Mouse (Mus musculus) adrenal gland, postnatal 10 days (tissue): ENCODE data around the gene Gm3880. TPM values are rescaled to one million over a fixed set of nuclear protein-coding genes. Genes with fewer than 3 reads are reported as not detected.
"Not testable (repeated sequence)": the region's sequence is repeated elsewhere in the genome, so short reads cannot be mapped to it uniquely, and the experiment has no call there.

ENCODE experiments used
- DNase-seq: peaks from one replicate; pipeline ENCODE4 v3.0.0; 2021; ENCODE audit warnings: mixed read lengths
- long read RNA-seq, 2 experiments: library from polyadenylated mRNA; stranded (forward); transcript quantifications; one replicate each; pipeline ENCODE4 v2.0.0; 2021
- total RNA-seq, 2 experiments: library from RNA; stranded (reverse); gene quantifications; 2 replicates each; pipeline ENCODE4 v1.2.3; 2021

Gm3880 gene
- not detected for total RNA-seq
- long read RNA-seq, experiment 1 = 0 reads
- long read RNA-seq, experiment 2 = 0 reads

GRCm38 (mm10) chrX:102686872-102687271 lies at the start of gene Gm3880:
TSS of gene Gm3880 (minus strand) at chrX:102686972.
- DNase-seq = not testable (repeated sequence)

DNA sequence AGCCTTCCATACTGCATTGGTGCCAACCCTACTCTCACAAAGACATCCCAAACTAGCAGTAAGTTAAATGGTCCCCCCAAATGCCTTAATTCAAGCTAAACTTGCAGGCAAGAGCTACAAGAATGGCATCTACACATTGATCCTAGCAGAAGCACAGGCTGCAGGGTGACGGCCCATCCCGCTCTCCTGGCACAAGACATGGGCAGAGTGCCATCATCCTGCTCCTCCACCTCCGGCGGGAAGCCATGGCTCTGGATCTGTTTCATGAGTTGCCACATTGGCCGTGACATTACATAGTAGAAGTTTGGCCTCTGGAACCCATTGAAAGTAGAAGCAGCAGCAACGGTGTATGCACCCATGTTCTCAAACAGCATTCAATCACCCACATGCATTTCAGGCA lies 37.5 kb upstream of the Gm3880 start:
- peak; percentile 2 for DNase-seq

DNA sequence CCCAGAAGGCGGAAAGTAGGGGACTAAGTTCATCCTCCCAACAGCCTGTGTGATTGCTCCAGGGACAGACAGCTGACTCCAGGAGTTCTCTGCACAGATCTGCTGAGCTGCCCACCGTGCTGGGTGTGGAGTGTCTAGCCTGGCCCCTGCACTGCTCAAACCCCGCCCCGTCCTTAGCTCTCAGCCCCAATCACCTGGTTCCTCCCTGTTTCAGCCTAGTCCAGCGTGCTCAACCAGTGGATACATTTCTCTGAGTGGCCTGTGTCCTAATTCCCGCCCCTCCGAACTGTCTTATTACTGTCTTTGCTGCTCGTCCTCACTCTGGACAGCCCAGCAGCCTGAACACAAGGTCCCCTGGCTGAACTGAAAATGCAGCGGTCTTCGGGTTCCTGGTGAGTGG lies 20.8 kb upstream of the Gm3880 start, which contains the start of the genes Gm9112 and Dmrtc1b:
Gene Gm9112, minus strand, starts transcription at position 101 of the 400 bp plus-strand sequence.
Gene Dmrtc1b, plus strand, starts transcription at position 331 of the 400 bp plus-strand sequence.
- not testable (repeated sequence) for DNase-seq

- DNase-seq = peak; percentile 43
Observed at GRCm38 (mm10) chrX:102700636-102701035, 13.9 kb upstream of the Gm3880 start.

DNA sequence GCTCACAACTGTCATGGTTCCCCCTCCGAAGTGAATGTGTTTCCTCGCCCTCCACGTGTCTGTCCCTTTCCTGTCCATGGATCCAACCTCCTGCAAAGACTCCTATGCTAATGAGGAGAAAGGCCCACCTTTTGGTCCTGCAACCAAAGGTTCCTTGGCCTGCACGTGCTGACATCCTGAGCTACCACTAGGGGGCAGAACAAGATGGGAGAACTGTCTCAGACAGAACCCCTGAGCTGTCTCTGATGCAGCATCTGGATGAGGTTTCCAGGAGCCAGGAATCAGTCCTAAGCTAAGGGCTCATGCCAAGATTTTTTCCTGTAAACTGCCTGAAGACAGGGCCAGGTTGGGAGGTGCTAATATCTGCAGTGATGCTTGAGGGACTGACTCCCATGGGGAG lies 2.5 kb upstream of the Gm3880 start:
- peak; percentile 27 for DNase-seq

- not testable (repeated sequence) for DNase-seq
Observed at GRCm38 (mm10) chrX:102684706-102685105, 2.1 kb downstream of the Gm3880 start.

GRCm38 (mm10) chrX:102666641-102667040 lies 20.1 kb downstream of the Gm3880 start:
- DNase-seq = no peak

DNA sequence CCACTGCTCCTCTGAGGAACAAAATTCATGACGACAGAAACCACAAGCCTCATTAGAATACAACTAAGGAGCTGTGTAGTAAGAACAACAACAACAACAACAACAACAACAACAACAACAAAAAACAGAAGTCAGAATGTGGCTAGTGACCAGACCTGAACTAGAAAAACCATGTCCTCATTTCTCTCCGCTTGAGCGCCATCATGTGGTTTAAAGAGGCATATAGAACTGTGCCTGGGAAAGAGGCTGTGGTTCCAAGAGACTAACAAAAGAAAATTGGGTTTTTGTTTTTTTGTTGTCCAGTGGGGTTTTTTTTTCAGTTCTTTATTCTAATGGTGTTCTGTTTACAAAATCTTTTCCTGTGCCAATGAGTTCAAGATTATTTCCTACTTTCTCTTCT lies 26.1 kb downstream of the Gm3880 start:
- DNase-seq = peak; percentile 34

GRCm38 (mm10) chrX:102645691-102646090 lies 41.1 kb downstream of the Gm3880 start:
- DNase-seq = no peak

DNA sequence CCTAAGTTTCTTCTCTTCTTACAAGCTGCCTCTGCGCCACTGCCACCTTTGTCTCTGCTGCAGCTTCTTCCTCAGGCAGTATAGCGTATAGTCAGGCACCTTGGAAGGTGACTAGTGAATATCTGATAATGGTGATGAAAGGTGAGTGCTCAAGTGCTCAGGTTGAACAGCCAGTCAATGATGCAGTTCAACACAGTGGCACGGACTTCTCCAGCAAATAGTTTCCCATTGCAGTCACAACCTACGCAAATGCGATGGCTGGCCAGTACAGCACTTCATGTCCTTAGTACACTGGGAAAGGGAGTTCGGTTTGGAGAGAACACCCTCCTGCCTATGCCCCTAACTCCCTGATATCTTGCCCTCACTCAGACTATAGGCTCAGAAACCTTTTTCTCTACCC lies 41.6 kb downstream of the Gm3880 start:
- no peak for DNase-seq

DNA sequence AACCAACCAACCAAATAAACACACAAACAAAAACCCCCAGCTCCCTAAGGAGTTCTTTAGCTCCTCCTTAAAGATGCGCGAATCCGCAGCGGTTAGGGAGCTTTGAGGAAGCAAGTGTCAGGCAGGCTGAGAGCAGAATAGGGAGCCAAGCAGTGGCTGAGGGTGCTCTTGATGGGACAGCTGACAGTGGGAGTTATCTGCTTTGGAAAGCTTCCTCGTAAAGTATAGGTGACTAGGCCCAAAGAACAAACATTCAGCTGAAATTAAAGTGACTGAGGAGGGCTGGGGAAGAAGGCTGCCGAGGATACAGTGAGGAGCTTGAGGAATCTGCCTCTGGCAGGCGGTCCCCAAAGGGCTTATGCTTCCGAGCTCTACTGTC lies 42.2 kb downstream of the Gm3880 start:
- DNase-seq = peak; percentile 24

- DNase-seq = peak; percentile 90
Observed at GRCm38 (mm10) chrX:102643823-102644572, 42.8 kb downstream of the Gm3880 start, which contains the start of gene Phka1. TSS of gene Phka1 (minus strand) at chrX:102644246.

Other genes with a start within 250 kb of the Gm3880 start
- 1 to 10 TPM; 7.1 to 9.0 TPM for gene Hdac8, start 181.6 kb downstream of the Gm3880 start, total RNA-seq
- 10 to 100 TPM; 12.0 to 15.8 TPM for gene Phka1, start 42.7 kb downstream of the Gm3880 start, total RNA-seq
- gene Gm9112, start 20.7 kb upstream of the Gm3880 start, total RNA-seq = not detected
- gene Dmrtc1b, start 20.9 kb upstream of the Gm3880 start, total RNA-seq = not detected
- gene Dmrtc1c1, start 116.0 kb upstream of the Gm3880 start, total RNA-seq = not detected
- gene Dmrtc1c2, start 167.6 kb upstream of the Gm3880 start, total RNA-seq = not detected
- gene 1700031F05Rik, start 181.0 kb upstream of the Gm3880 start, total RNA-seq = not detected
- gene Dmrtc1a, start 221.7 kb upstream of the Gm3880 start, total RNA-seq = under 1 TPM in 1 of 2 experiments, not detected in 1; 0.30 TPM
- gene 1700011M02Rik, start 221.9 kb upstream of the Gm3880 start, total RNA-seq = not detected
- not detected for gene 1700018G05Rik, start 241.4 kb upstream of the Gm3880 start, total RNA-seq